In genomic region chr6:145442786-145443185, GRCm38 (mm10) we compare ENCODE assay signal across 11 mouse cellular contexts.
DNase-seq lines count a peak whose midpoint lies in the region; ATAC-seq and TF ChIP-seq lines count a peak whose summit lies in the region.
"Had no signal": no experiment of that assay in that cellular context is flagged by ENCODE, and none has a peak within 500 bp of the region (broad histone marks: within the 10 kb centered on the region; RNA-seq: fewer than 3 reads in every experiment).

No protein-coding gene starts in this region.

- H3K4me1 ChIP-seq in liver, embryonic 14.5 days (replicated peaks; ENCODE audit: control insufficient read depth in 2 of 2, insufficient read depth in 2 of 2, low read length in 1 of 2), result no peaks in the 10 kb centered on the region
- H3K4me1 ChIP-seq in ES-Bruce4 (ENCODE audit: control insufficient read depth, insufficient read depth, low read length), result no peaks in the 10 kb centered on the region
- H3K4me1 ChIP-seq: neural tube, embryonic 13.5 days had no signal

- H3K36me3 ChIP-seq in liver, embryonic 14.5 days (replicated peaks; ENCODE audit: control insufficient read depth, insufficient read depth, low read depth), result no peaks in the 10 kb centered on the region
- no peaks in the 10 kb centered on the region for H3K36me3 ChIP-seq in ES-Bruce4 (ENCODE audit: control insufficient read depth, insufficient read depth, low read length, poor library complexity, severe bottlenecking)
- H3K36me3 ChIP-seq: forebrain, embryonic 10.5 days; limb, embryonic 15.5 days; neural tube, embryonic 13.5 days had no signal

- H3K4me2 ChIP-seq in liver, embryonic 14.5 days (ENCODE audit: low read depth), result no peak overlapping the region
- H3K4me2 ChIP-seq: limb, embryonic 15.5 days; neural tube, embryonic 13.5 days had no signal

- no peaks in the 10 kb centered on the region for H3K27me3 ChIP-seq in liver, embryonic 14.5 days (ENCODE audit: control insufficient read depth, insufficient read depth, low read length)
- no peaks in the 10 kb centered on the region for H3K27me3 ChIP-seq in ES-Bruce4 (ENCODE audit: control insufficient read depth, insufficient read depth, low read length, poor library complexity, severe bottlenecking)
- H3K27me3 ChIP-seq: limb, embryonic 15.5 days; neural tube, embryonic 13.5 days had no signal

- H3K27ac ChIP-seq in liver, embryonic 14.5 days, result no peak overlapping the region
- H3K27ac ChIP-seq in ES-Bruce4 (ENCODE audit: insufficient read depth, low read length), result no peak overlapping the region
- H3K27ac ChIP-seq: forebrain, embryonic 10.5 days; limb, embryonic 15.5 days; neural tube, embryonic 13.5 days had no signal

- no peak overlapping the region for H3K4me3 ChIP-seq in liver, embryonic 14.5 days (ENCODE audit: insufficient read depth in 1 of 2, low read depth in 2 of 2, low read length in 2 of 2)
- no peak overlapping the region for H3K4me3 ChIP-seq in ES-Bruce4 (ENCODE audit: low read depth, low read length)
- H3K4me3 ChIP-seq: forebrain, embryonic 10.5 days; limb, embryonic 15.5 days; neural tube, embryonic 13.5 days had no signal

- no peak for ATAC-seq in liver, embryonic 14.5 days (ENCODE audit: insufficient read depth)

- TF ChIP-seq CTCF in liver, embryonic 14.5 days (IDR thresholded peaks at IDR 0.05; ENCODE audit: low read depth), result peak; percentile 52
- peak; percentile 36 for TF ChIP-seq CTCF in ES-Bruce4 (IDR thresholded peaks at IDR 0.05; ENCODE audit: low read depth, low read length)

- H3K9ac ChIP-seq in liver, embryonic 14.5 days (replicated peaks), result no peak overlapping the region
- H3K9ac ChIP-seq in ES-Bruce4 (ENCODE audit: low read depth, poor library complexity, severe bottlenecking), result no peak overlapping the region
- H3K9ac ChIP-seq: limb, embryonic 15.5 days; neural tube, embryonic 13.5 days had no signal

- no peaks in the 10 kb centered on the region for H3K9me3 ChIP-seq in liver, embryonic 14.5 days (ENCODE audit: control insufficient read depth, low read length)
- H3K9me3 ChIP-seq in ES-Bruce4 (replicated peaks; ENCODE audit: control insufficient read depth, insufficient read depth, low read length, poor library complexity, severe bottlenecking), result no peaks in the 10 kb centered on the region
- H3K9me3 ChIP-seq: forebrain, embryonic 10.5 days; limb, embryonic 15.5 days; neural tube, embryonic 13.5 days had no signal

- no peak for TF ChIP-seq POLR2A in ES-Bruce4 (IDR thresholded peaks at IDR 0.05; ENCODE audit: insufficient read depth, low read length)

- TF ChIP-seq EP300 in liver, embryonic 14.5 days (IDR thresholded peaks at IDR 0.05; ENCODE audit: low read depth), result no peak
- no peak for TF ChIP-seq EP300 in ES-Bruce4 (IDR thresholded peaks at IDR 0.05; ENCODE audit: insufficient read depth, low read depth, low read length)

- peak; percentile 42 for DNase-seq in embryo, embryonic 10 days (ENCODE audit: low spot score)
- no peak for DNase-seq in embryo, embryonic 11 days
- no peak for DNase-seq in liver, embryonic 14.5 days (ENCODE audit: low read depth in 3 of 3, low spot score in 3 of 3)
- no peak for DNase-seq in liver
- DNase-seq in kidney, postnatal 36 days, result peak; percentile 29 to 74
- no peak for DNase-seq in spleen, adult 12 weeks (ENCODE audit: low spot score)
- DNase-seq in right cerebral cortex, postnatal 36 days (ENCODE audit: low spot score in 2 of 2), result no peak

- WGBS in liver, embryonic 14.5 days (ENCODE audit: insufficient replicate concordance), result 55% methylated on average over 13 of the region's 13 CpGs

Comparison
In these comparisons a context has a peak if more than half of its experiments do, and no peak if none do; other contexts are left out.
1. DNase-seq: peak in embryo, embryonic 10 days (single experiment) and kidney, postnatal 36 days (2 of 2); none in embryo, embryonic 11 days (single experiment), liver, embryonic 14.5 days (0 of 3), liver (single experiment), spleen, adult 12 weeks (single experiment) and right cerebral cortex, postnatal 36 days (0 of 2).